Mouse (Mus musculus): ENCODE measurements around the gene Fam196b.

Gene Fam196b

GRCm38 (mm10) chr11:34332344-34333031 is 17.9 kb downstream of the Fam196b start:
- no peak for DNase-seq (ENCODE audit: low read depth, low spot score)

GRCm38 (mm10) chr11:34337907-34338306 is 23.3 kb downstream of the Fam196b start:
- DNase-seq (ENCODE audit: low read depth, low spot score) = peak; percentile 38

GRCm38 (mm10) chr11:34339693-34340092 is 25.1 kb downstream of the Fam196b start:
- no peak for DNase-seq (ENCODE audit: low read depth, low spot score)

GRCm38 (mm10) chr11:34343742-34344307 is 29.2 kb downstream of the Fam196b start:
- DNase-seq (ENCODE audit: low read depth, low spot score) = no peak

GRCm38 (mm10) chr11:34344310-34344709 is 29.7 kb downstream of the Fam196b start:
- no peak for DNase-seq (ENCODE audit: low read depth, low spot score)

- no peak for DNase-seq (ENCODE audit: low read depth, low spot score)
Measured at GRCm38 (mm10) chr11:34348287-34348918, 33.8 kb downstream of the Fam196b start.

GRCm38 (mm10) chr11:34349453-34350056 is 34.9 kb downstream of the Fam196b start:
- DNase-seq (ENCODE audit: low read depth, low spot score) = no peak

GRCm38 (mm10) chr11:34355406-34355805 is 40.8 kb downstream of the Fam196b start:
- DNase-seq (ENCODE audit: low read depth, low spot score) = no peak

- peak; percentile 25 for DNase-seq (ENCODE audit: low read depth, low spot score)
Measured at GRCm38 (mm10) chr11:34356109-34356508, 41.5 kb downstream of the Fam196b start.

- no peak for DNase-seq (ENCODE audit: low read depth, low spot score)
Measured at GRCm38 (mm10) chr11:34372224-34372623, 57.6 kb downstream of the Fam196b start.

- no peak for DNase-seq (ENCODE audit: low read depth, low spot score)
Measured at GRCm38 (mm10) chr11:34375557-34375956, 60.9 kb downstream of the Fam196b start.

- no peak for DNase-seq (ENCODE audit: low read depth, low spot score)
Measured at GRCm38 (mm10) chr11:34377649-34378048, 63.0 kb downstream of the Fam196b start.

GRCm38 (mm10) chr11:34383501-34383900 is 68.9 kb downstream of the Fam196b start:
- DNase-seq (ENCODE audit: low read depth, low spot score) = no peak

- DNase-seq (ENCODE audit: low read depth, low spot score) = no peak
Measured at GRCm38 (mm10) chr11:34384178-34384577, 69.6 kb downstream of the Fam196b start.

- DNase-seq (ENCODE audit: low read depth, low spot score) = no peak
Measured at GRCm38 (mm10) chr11:34385001-34385688, 70.5 kb downstream of the Fam196b start.

GRCm38 (mm10) chr11:34389261-34390116 is 74.9 kb downstream of the Fam196b start:
- no peak for DNase-seq (ENCODE audit: low read depth, low spot score)

GRCm38 (mm10) chr11:34392105-34392504 is 77.5 kb downstream of the Fam196b start:
- no peak for DNase-seq (ENCODE audit: low read depth, low spot score)

GRCm38 (mm10) chr11:34395802-34396201 is 81.2 kb downstream of the Fam196b start:
- no peak for DNase-seq (ENCODE audit: low read depth, low spot score)

GRCm38 (mm10) chr11:34397661-34398060 is 83.0 kb downstream of the Fam196b start:
- DNase-seq (ENCODE audit: low read depth, low spot score) = no peak

GRCm38 (mm10) chr11:34398555-34398954 is 83.9 kb downstream of the Fam196b start:
- peak; percentile 58 for DNase-seq (ENCODE audit: low read depth, low spot score)

GRCm38 (mm10) chr11:34401343-34401742 is 86.7 kb downstream of the Fam196b start:
- no peak for DNase-seq (ENCODE audit: low read depth, low spot score)

Data from CD4-positive, CD25-positive, alpha-beta regulatory T cell, adult 2 months (primary cell).